ENCODE assay signal across 10 mouse cellular contexts in genomic region chr11:28852361-28852919, GRCm38 (mm10). TPM values are rescaled to one million over a fixed set of nuclear protein-coding genes. Genes with fewer than 3 reads are reported as not detected.
DNase-seq lines count a peak whose midpoint lies in the region; ATAC-seq and TF ChIP-seq lines count a peak whose summit lies in the region.
"Had no signal": no experiment of that assay in that cellular context is flagged by ENCODE, and none has a peak within 500 bp of the region (broad histone marks: within the 10 kb centered on the region; RNA-seq: fewer than 3 reads in every experiment).

No protein-coding gene starts in this region.

- WGBS in lung, embryonic 16.5 days = 17% methylated on average over 6 of the region's 6 CpGs
- whole genome bisulfite sequencing in forebrain, embryonic 13.5 days = 36% methylated on average over 6 of the region's 6 CpGs
- WGBS in intestine, postnatal 0 days = 25% methylated on average over 6 of the region's 6 CpGs
- 20% methylated on average over 6 of the region's 6 CpGs for WGBS in stomach, embryonic 14.5 days

- H3K27me3 ChIP-seq in lung, embryonic 16.5 days (ENCODE audit: control insufficient read depth, insufficient read depth, low read depth, low read length) = peaks cover 3% of the 10 kb centered on the region; the same call in 1 of the 2 replicates
- H3K27me3 ChIP-seq in forebrain, embryonic 13.5 days = peaks cover 15% of the 10 kb centered on the region
- H3K27me3 ChIP-seq in intestine, postnatal 0 days (replicated peaks; ENCODE audit: control insufficient read depth, insufficient read depth, low read length) = peaks cover 8% of the 10 kb centered on the region; the same call in 1 of the 2 replicates
- H3K27me3 ChIP-seq in stomach, embryonic 14.5 days (ENCODE audit: control insufficient read depth, insufficient read depth, low read length) = no peaks in the 10 kb centered on the region; the same call in 1 of the 2 replicates

- ATAC-seq in lung, embryonic 16.5 days (ENCODE audit: low read depth) = 0 out of 2 replicates have a peak, but pooled peaks have one; percentile 51
- ATAC-seq in forebrain, embryonic 13.5 days = 0 out of 2 replicates have a peak, but pooled peaks have one; percentile 43
- no peak for ATAC-seq in intestine, postnatal 0 days
- no peak for ATAC-seq in stomach, embryonic 14.5 days (ENCODE audit: insufficient number of reproducible peaks, insufficient read depth, low FRiP score, low read depth)
- no peak for ATAC-seq in frontal cortex, adult (ENCODE audit: low TSS enrichment)

- peak overlapping the region; percentile 56; the same call in 1 of the 2 replicates for H3K4me3 ChIP-seq in lung, embryonic 16.5 days (ENCODE audit: low read length)
- H3K4me3 ChIP-seq in forebrain, embryonic 13.5 days = peak overlapping the region; percentile 49; the same call in 1 of the 2 replicates
- peak overlapping the region; percentile 38; the same call in 1 of the 2 replicates for H3K4me3 ChIP-seq in intestine, postnatal 0 days (ENCODE audit: low read depth, low read length)
- peak overlapping the region; percentile 46; the same call in 1 of the 2 replicates for H3K4me3 ChIP-seq in stomach, embryonic 14.5 days (ENCODE audit: low read depth, low read length)

- no peak overlapping the region for H3K9ac ChIP-seq in lung, embryonic 16.5 days (ENCODE audit: low read length)
- H3K9ac ChIP-seq in forebrain, embryonic 13.5 days = no peak overlapping the region
- no peak overlapping the region for H3K9ac ChIP-seq in intestine, postnatal 0 days (ENCODE audit: low read depth, low read length)
- no peak overlapping the region for H3K9ac ChIP-seq in stomach, embryonic 14.5 days (replicated peaks; ENCODE audit: low read depth, low read length)

- H3K4me2 ChIP-seq in lung, embryonic 16.5 days (ENCODE audit: low read depth, low read length) = peak overlapping the region; percentile 70
- H3K4me2 ChIP-seq in forebrain, embryonic 13.5 days = peak overlapping the region; percentile 88
- peak overlapping the region; percentile 69; the same call in 1 of the 2 replicates for H3K4me2 ChIP-seq in intestine, postnatal 0 days (replicated peaks; ENCODE audit: low read depth)
- H3K4me2 ChIP-seq in stomach, embryonic 14.5 days (replicated peaks; ENCODE audit: low read depth, low read length) = peak overlapping the region; percentile 83

- no peak for TF ChIP-seq CTCF in intestine, postnatal 0 days (IDR thresholded peaks at IDR 0.05; ENCODE audit: low read depth)

- no peak overlapping the region for H3K27ac ChIP-seq in lung, embryonic 16.5 days (ENCODE audit: low read length)
- no peak overlapping the region for H3K27ac ChIP-seq in forebrain, embryonic 13.5 days
- no peak overlapping the region for H3K27ac ChIP-seq in intestine, postnatal 0 days (ENCODE audit: low read depth, low read length)
- no peak overlapping the region for H3K27ac ChIP-seq in stomach, embryonic 14.5 days (ENCODE audit: low read length)

- no peaks in the 10 kb centered on the region for H3K36me3 ChIP-seq in lung, embryonic 16.5 days (ENCODE audit: control insufficient read depth, insufficient read depth, low read length)
- no peaks in the 10 kb centered on the region for H3K36me3 ChIP-seq in forebrain, embryonic 13.5 days (ENCODE audit: poor library complexity, severe bottlenecking)
- no peaks in the 10 kb centered on the region for H3K36me3 ChIP-seq in intestine, postnatal 0 days (ENCODE audit: control insufficient read depth, insufficient read depth)
- no peaks in the 10 kb centered on the region for H3K36me3 ChIP-seq in stomach, embryonic 14.5 days (ENCODE audit: control insufficient read depth, insufficient read depth, low read length)

- peaks cover 6% of the 10 kb centered on the region; the same call in 1 of the 2 replicates for H3K4me1 ChIP-seq in lung, embryonic 16.5 days (replicated peaks; ENCODE audit: control insufficient read depth, insufficient read depth, low read length)
- H3K4me1 ChIP-seq in forebrain, embryonic 13.5 days = peaks cover 12% of the 10 kb centered on the region
- H3K4me1 ChIP-seq in intestine, postnatal 0 days (replicated peaks; ENCODE audit: control insufficient read depth, insufficient read depth, low read length) = no peaks in the 10 kb centered on the region
- H3K4me1 ChIP-seq in stomach, embryonic 14.5 days (ENCODE audit: control insufficient read depth, insufficient read depth, low read length) = no peaks in the 10 kb centered on the region

- no peaks in the 10 kb centered on the region for H3K9me3 ChIP-seq in lung, embryonic 16.5 days (ENCODE audit: control insufficient read depth, low read length)
- H3K9me3 ChIP-seq in forebrain, embryonic 13.5 days (replicated peaks) = no peaks in the 10 kb centered on the region
- H3K9me3 ChIP-seq in intestine, postnatal 0 days (ENCODE audit: control insufficient read depth) = no peaks in the 10 kb centered on the region
- H3K9me3 ChIP-seq in stomach, embryonic 14.5 days (ENCODE audit: control insufficient read depth, low read depth, low read length) = no peaks in the 10 kb centered on the region

- no peak for DNase-seq in lung, postnatal 14 days
- DNase-seq in spleen, postnatal 36 days (ENCODE audit: low spot score in 2 of 2) = no peak
- DNase-seq in cerebellum, postnatal 10 days = no peak
- DNase-seq: cerebellum, adult 11 months; thymus, adult 18-20 months had no signal

RNA-seq across cellular contexts. Expression of gene Efemp1, which starts 0.6 kb away (rescaled TPM):
- 22.2 and 25.1 TPM in 2 replicates for polyA plus RNA-seq in lung, embryonic 16.5 days (2015; fragmentation: Nextera tagmentation; extraction: Ambion mirVana)
- polyA plus RNA-seq in forebrain, embryonic 13.5 days (2015; fragmentation: Nextera tagmentation; extraction: Ambion mirVana) = 1.9 and 2.9 TPM in 2 replicates
- 8.3 and 11.5 TPM in 2 replicates for polyA plus RNA-seq in intestine, postnatal 0 days (2015; fragmentation: Nextera tagmentation; extraction: Ambion mirVana)
- 12.1 and 13.3 TPM in 2 replicates for polyA plus RNA-seq in stomach, embryonic 14.5 days (2014; fragmentation: Nextera tagmentation; extraction: Ambion mirVana)

Comparison
In these comparisons a context has a peak if more than half of its experiments do, and no peak if none do; other contexts are left out.
1. ATAC-seq: peak in lung, embryonic 16.5 days (single experiment) and forebrain, embryonic 13.5 days (single experiment); none in intestine, postnatal 0 days (single experiment), stomach, embryonic 14.5 days (single experiment) and frontal cortex, adult (single experiment).
2. Peak in every context shown above with its lines, with median percentiles within 50 percentile points of each other: H3K4me2 ChIP-seq and H3K4me3 ChIP-seq.